Mouse (Mus musculus): ENCODE measurements around the gene Gm8374. TPM values are rescaled to one million over a fixed set of nuclear protein-coding genes. Genes with fewer than 3 reads are reported as not detected.
"Not testable (repeated sequence)": the region's sequence is repeated elsewhere in the genome, so short reads cannot be mapped to it uniquely, and the experiment has no call there.

Gm8374 gene
- not detected in 2 replicates for total RNA-seq (2017)

GRCm38 (mm10) chr14:7365034-7365433 is at the start of gene Gm8374:
Gene Gm8374 (minus strand): TSS chr14:7365134.
- ATAC-seq (ENCODE audit: extremely low read depth, insufficient number of reproducible peaks, low FRiP score, poor library complexity, severe bottlenecking), result not testable (repeated sequence)

GRCm38 (mm10) chr14:7332295-7332694 is 32.6 kb downstream of the Gm8374 start, which contains the start of gene Gm5797:
Gene Gm5797 (minus strand): TSS chr14:7332395.
- ATAC-seq (ENCODE audit: extremely low read depth, insufficient number of reproducible peaks, low FRiP score, poor library complexity, severe bottlenecking), result not testable (repeated sequence)

GRCm38 (mm10) chr14:7315093-7315492 is 49.8 kb downstream of the Gm8374 start:
- ATAC-seq (ENCODE audit: extremely low read depth, insufficient number of reproducible peaks, low FRiP score, poor library complexity, severe bottlenecking), result not testable (repeated sequence)

GRCm38 (mm10) chr14:7314661-7315060 is 50.3 kb downstream of the Gm8374 start, which contains the start of gene Gm3739:
Gene Gm3739 (minus strand): TSS chr14:7315049.
- not testable (repeated sequence) for ATAC-seq (ENCODE audit: extremely low read depth, insufficient number of reproducible peaks, low FRiP score, poor library complexity, severe bottlenecking)

Other genes with a start within 250 kb of the Gm8374 start
- gene Gm6676, start 239.7 kb downstream of the Gm8374 start, total RNA-seq (2017), result not detected in 2 replicates
- 0.23 TPM in 1 of 2 replicates, not detected in the other for gene Gm3512, start 190.6 kb downstream of the Gm8374 start, total RNA-seq (2017)
- gene Gm16434, start 170.6 kb downstream of the Gm8374 start, total RNA-seq (2017), result not detected in 2 replicates
- not detected in 2 replicates for gene Gm3727, start 100.4 kb downstream of the Gm8374 start, total RNA-seq (2017)
- gene Gm3739, start 50.1 kb downstream of the Gm8374 start, total RNA-seq (2017), result not detected in 2 replicates
- gene Gm5797, start 32.7 kb downstream of the Gm8374 start, total RNA-seq (2017), result not detected in 2 replicates
- gene Gm3755, start 85.8 kb upstream of the Gm8374 start, total RNA-seq (2017), result 0.23 TPM in 1 of 2 replicates, not detected in the other
- not detected in 2 replicates for gene Gm3752, start 118.6 kb upstream of the Gm8374 start, total RNA-seq (2017)
- gene Gm3558, start 203.4 kb upstream of the Gm8374 start, total RNA-seq (2017), result not detected in 2 replicates
- gene Gm10338, start 230.5 kb upstream of the Gm8374 start, total RNA-seq (2017), result not detected in 2 replicates